Mouse (Mus musculus): Measurements from ENCODE around the gene Mgll.

Mgll gene

GRCm38 (mm10) chr6:88713320-88713719 is 10.9 kb upstream of the Mgll start:
- Histone ChIP-seq H3K36me3 (ENCODE audit: insufficient read depth, low read length) (no peaks in the 10 kb centered on the region), H3K9me3 (ENCODE audit: low read length) (no peaks in the 10 kb centered on the region), H3K4me1 (replicated peaks; ENCODE audit: low read depth, low read length) (no peaks in the 10 kb centered on the region), H3K4me3 (replicated peaks; ENCODE audit: low read length) (no peak overlapping the region), H3K27me3 (ENCODE audit: insufficient read depth, low read length) (peaks cover 6% of the 10 kb centered on the region; the same call in 1 of the 2 replicates)
- TF ChIP-seq POU5F1 (IDR thresholded peaks at IDR 0.05; ENCODE audit: borderline replicate concordance, low read length) = no peak
- TF ChIP-seq CTCF (conservative IDR thresholded peaks at IDR 0.05; ENCODE audit: low read length) = no peak
- no peak for TF ChIP-seq NANOG (IDR thresholded peaks at IDR 0.05; ENCODE audit: borderline replicate concordance, low read length)

DNA sequence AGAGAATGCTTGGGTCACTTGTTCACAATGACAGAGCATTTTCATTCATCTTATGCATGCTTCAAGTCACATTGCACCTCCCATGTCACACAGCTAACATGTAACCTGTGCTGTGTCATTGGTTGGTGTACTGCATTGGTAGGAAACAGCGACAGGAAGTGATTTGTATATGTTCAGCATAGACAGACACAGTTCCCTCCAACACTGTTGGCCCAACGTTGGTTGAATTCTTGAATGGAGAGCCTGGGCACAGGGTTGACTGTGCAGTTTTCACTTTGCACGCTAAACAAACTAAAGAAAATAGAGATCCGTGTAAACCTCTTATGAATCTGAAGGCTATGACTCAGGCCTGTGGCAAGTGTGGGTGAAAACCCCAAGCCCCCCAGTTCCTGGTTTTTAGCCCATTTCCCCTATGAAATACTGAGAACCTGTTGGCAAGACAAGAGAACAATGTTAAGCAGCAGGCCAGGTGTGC is 10.0 kb upstream of the Mgll start:
- no peak overlapping the region for H3K4me3 ChIP-seq (replicated peaks; ENCODE audit: low read length)
- no peaks in the 10 kb centered on the region for H3K4me1 ChIP-seq (replicated peaks; ENCODE audit: low read depth, low read length)
- no peaks in the 10 kb centered on the region for H3K9me3 ChIP-seq (ENCODE audit: low read length)
- H3K36me3 ChIP-seq (ENCODE audit: insufficient read depth, low read length) = no peaks in the 10 kb centered on the region
- TF ChIP-seq CTCF (conservative IDR thresholded peaks at IDR 0.05; ENCODE audit: low read length) (no peak), POU5F1 (IDR thresholded peaks at IDR 0.05; ENCODE audit: borderline replicate concordance, low read length) (no peak), NANOG (IDR thresholded peaks at IDR 0.05; ENCODE audit: borderline replicate concordance, low read length) (no peak)
- H3K27me3 ChIP-seq (ENCODE audit: insufficient read depth, low read length) = peaks cover 6% of the 10 kb centered on the region; the same call in 1 of the 2 replicates

DNA sequence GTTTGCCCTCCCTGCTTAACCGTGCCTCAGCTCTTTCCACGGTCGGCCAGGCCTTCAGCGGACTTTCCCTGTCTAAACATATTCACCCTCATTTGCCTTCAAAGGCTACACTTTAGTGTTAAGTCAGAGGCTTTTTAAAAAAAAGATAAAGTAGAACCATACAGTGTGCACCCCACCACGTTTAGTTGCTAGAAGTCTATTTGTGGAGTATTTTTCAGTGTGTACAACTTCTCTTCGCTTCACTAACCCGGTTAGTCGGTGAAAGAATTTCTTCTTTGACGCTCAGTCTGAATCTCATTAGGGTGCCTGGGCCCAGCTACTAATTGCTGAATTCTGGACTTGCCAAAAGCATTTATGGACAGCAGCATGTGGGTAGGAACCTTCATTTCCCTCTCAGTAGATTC is 8.8 kb upstream of the Mgll start:
- TF ChIP-seq CTCF (conservative IDR thresholded peaks at IDR 0.05; ENCODE audit: low read length) = no peak
- no peak for TF ChIP-seq POU5F1 (IDR thresholded peaks at IDR 0.05; ENCODE audit: borderline replicate concordance, low read length)
- no peak for TF ChIP-seq NANOG (IDR thresholded peaks at IDR 0.05; ENCODE audit: borderline replicate concordance, low read length)
- no peak overlapping the region for H3K4me3 ChIP-seq (replicated peaks; ENCODE audit: low read length)
- no peaks in the 10 kb centered on the region for H3K4me1 ChIP-seq (replicated peaks; ENCODE audit: low read depth, low read length)
- H3K36me3 ChIP-seq (ENCODE audit: insufficient read depth, low read length) = no peaks in the 10 kb centered on the region
- H3K27me3 ChIP-seq (ENCODE audit: insufficient read depth, low read length) = peaks cover 6% of the 10 kb centered on the region; the same call in 1 of the 2 replicates
- H3K9me3 ChIP-seq (ENCODE audit: low read length) = no peaks in the 10 kb centered on the region

DNA sequence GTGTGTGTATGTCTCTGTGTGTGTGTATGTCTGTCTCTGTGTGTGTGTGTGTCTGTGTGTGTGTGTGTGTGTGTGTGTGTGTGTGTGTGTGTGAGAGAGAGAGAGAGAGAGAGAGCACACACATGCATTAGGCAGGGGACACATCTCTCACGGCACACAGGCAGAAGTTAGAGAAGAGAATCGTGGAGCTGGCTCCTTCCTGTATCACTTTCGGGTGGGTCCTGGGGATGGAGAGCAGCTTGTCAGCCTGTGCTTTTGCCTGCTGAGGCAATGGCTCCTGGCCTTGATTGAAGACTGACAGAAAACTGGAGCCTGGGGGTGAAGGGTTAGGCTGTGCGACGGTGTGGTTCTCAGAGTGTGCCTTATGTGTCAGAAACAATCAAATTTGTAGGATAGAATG is 8.2 kb upstream of the Mgll start:
- Histone ChIP-seq H3K4me1 (replicated peaks; ENCODE audit: low read depth, low read length) (no peaks in the 10 kb centered on the region), H3K9me3 (ENCODE audit: low read length) (no peaks in the 10 kb centered on the region), H3K36me3 (ENCODE audit: insufficient read depth, low read length) (no peaks in the 10 kb centered on the region), H3K27me3 (ENCODE audit: insufficient read depth, low read length) (peaks cover 6% of the 10 kb centered on the region; the same call in 1 of the 2 replicates), H3K4me3 (replicated peaks; ENCODE audit: low read length) (no peak overlapping the region)
- no peak for TF ChIP-seq NANOG (IDR thresholded peaks at IDR 0.05; ENCODE audit: borderline replicate concordance, low read length)
- TF ChIP-seq CTCF (conservative IDR thresholded peaks at IDR 0.05; ENCODE audit: low read length) = no peak
- no peak for TF ChIP-seq POU5F1 (IDR thresholded peaks at IDR 0.05; ENCODE audit: borderline replicate concordance, low read length)

- no peaks in the 10 kb centered on the region for H3K9me3 ChIP-seq (ENCODE audit: low read length)
- no peak for TF ChIP-seq CTCF (conservative IDR thresholded peaks at IDR 0.05; ENCODE audit: low read length)
- no peak for TF ChIP-seq POU5F1 (IDR thresholded peaks at IDR 0.05; ENCODE audit: borderline replicate concordance, low read length)
- no peak for TF ChIP-seq NANOG (IDR thresholded peaks at IDR 0.05; ENCODE audit: borderline replicate concordance, low read length)
- no peak overlapping the region for H3K4me3 ChIP-seq (replicated peaks; ENCODE audit: low read length)
- no peaks in the 10 kb centered on the region for H3K36me3 ChIP-seq (ENCODE audit: insufficient read depth, low read length)
- no peaks in the 10 kb centered on the region for H3K4me1 ChIP-seq (replicated peaks; ENCODE audit: low read depth, low read length)
- H3K27me3 ChIP-seq (ENCODE audit: insufficient read depth, low read length) = peaks cover 5% of the 10 kb centered on the region
These were observed 6.8 kb upstream of the Mgll start for GRCm38 (mm10) chr6:88717143-88718032.

GRCm38 (mm10) chr6:88718033-88718725 is 6.0 kb upstream of the Mgll start:
- Histone ChIP-seq H3K27me3 (ENCODE audit: insufficient read depth, low read length) (peaks cover 13% of the 10 kb centered on the region), H3K36me3 (ENCODE audit: insufficient read depth, low read length) (no peaks in the 10 kb centered on the region), H3K4me3 (replicated peaks; ENCODE audit: low read length) (no peak overlapping the region), H3K4me1 (replicated peaks; ENCODE audit: low read depth, low read length) (no peaks in the 10 kb centered on the region), H3K9me3 (ENCODE audit: low read length) (no peaks in the 10 kb centered on the region)
- TF ChIP-seq CTCF (conservative IDR thresholded peaks at IDR 0.05; ENCODE audit: low read length) (no peak), POU5F1 (IDR thresholded peaks at IDR 0.05; ENCODE audit: borderline replicate concordance, low read length) (no peak), NANOG (IDR thresholded peaks at IDR 0.05; ENCODE audit: borderline replicate concordance, low read length) (no peak)

- H3K27me3 ChIP-seq (ENCODE audit: insufficient read depth, low read length) = peaks cover 40% of the 10 kb centered on the region
- H3K36me3 ChIP-seq (ENCODE audit: insufficient read depth, low read length) = no peaks in the 10 kb centered on the region
- TF ChIP-seq POU5F1 (IDR thresholded peaks at IDR 0.05; ENCODE audit: borderline replicate concordance, low read length) (no peak), CTCF (conservative IDR thresholded peaks at IDR 0.05; ENCODE audit: low read length) (no peak), NANOG (IDR thresholded peaks at IDR 0.05; ENCODE audit: borderline replicate concordance, low read length) (no peak)
- H3K4me1 ChIP-seq (replicated peaks; ENCODE audit: low read depth, low read length) = peaks cover 7% of the 10 kb centered on the region
- H3K4me3 ChIP-seq (replicated peaks; ENCODE audit: low read length) = no peak overlapping the region
- H3K9me3 ChIP-seq (ENCODE audit: low read length) = no peaks in the 10 kb centered on the region
These were observed 3.2 kb upstream of the Mgll start for GRCm38 (mm10) chr6:88721059-88721458.

- H3K9me3 ChIP-seq (ENCODE audit: low read length) = no peaks in the 10 kb centered on the region
- peaks cover 7% of the 10 kb centered on the region for H3K4me1 ChIP-seq (replicated peaks; ENCODE audit: low read depth, low read length)
- no peak for TF ChIP-seq NANOG (IDR thresholded peaks at IDR 0.05; ENCODE audit: borderline replicate concordance, low read length)
- TF ChIP-seq CTCF (conservative IDR thresholded peaks at IDR 0.05; ENCODE audit: low read length) = no peak
- TF ChIP-seq POU5F1 (IDR thresholded peaks at IDR 0.05; ENCODE audit: borderline replicate concordance, low read length) = no peak
- H3K27me3 ChIP-seq (ENCODE audit: insufficient read depth, low read length) = peaks cover 57% of the 10 kb centered on the region
- H3K4me3 ChIP-seq (replicated peaks; ENCODE audit: low read length) = no peak overlapping the region
- H3K36me3 ChIP-seq (ENCODE audit: insufficient read depth, low read length) = no peaks in the 10 kb centered on the region
These were observed 1.3 kb upstream of the Mgll start for GRCm38 (mm10) chr6:88722906-88723305.
